Mouse (Mus musculus) lung, embryonic 16.5 days (tissue): ENCODE data around the gene Clec4e. TPM values are rescaled to one million over a fixed set of nuclear protein-coding genes. Genes with fewer than 3 reads are reported as not detected.
"Not testable (repeated sequence)": the region's sequence is repeated elsewhere in the genome, so short reads cannot be mapped to it uniquely, and the experiment has no call there.

Experiments
- ATAC-seq: fragments of 200-750 bp; cut with Nextera tagmentation; 2 replicates; pipeline ENCODE4 v1.8.0; 2017; ENCODE audit warnings: low read depth, mild to moderate bottlenecking, moderate library complexity
- H3K27ac ChIP-seq: fragments of 300-500 bp; sonication (generic); 2 replicates; pipeline ENCODE4 v1.5.1; 2014; ENCODE audit warnings: mild to moderate bottlenecking, control low read depth, low read length
- H3K27me3 ChIP-seq: fragments of 300-500 bp; sonication (generic); 2 replicates; pipeline ENCODE4 v1.6.1; 2014; ENCODE audit warnings: low read depth, low read length, mixed read lengths; ENCODE audit not compliant: control insufficient read depth, insufficient read depth
- H3K36me3 ChIP-seq: fragments of 300-500 bp; sonication (generic); 2 replicates; pipeline ENCODE4 v1.6.1; 2014; ENCODE audit warnings: low read length; ENCODE audit not compliant: control insufficient read depth, insufficient read depth
- H3K4me1 ChIP-seq: fragments of 300-500 bp; sonication (generic); replicated peaks from 2 replicates; pipeline ENCODE4 v1.6.1; 2014; ENCODE audit warnings: low read length, mixed read lengths; ENCODE audit not compliant: control insufficient read depth, insufficient read depth
- H3K4me2 ChIP-seq: fragments of 300-500 bp; sonication (generic); 2 replicates; pipeline ENCODE4 v1.6.1; 2014; ENCODE audit warnings: low read depth, low read length, control low read depth
- H3K4me3 ChIP-seq: fragments of 300-500 bp; sonication (generic); 2 replicates; pipeline ENCODE4 v1.5.1; 2014; ENCODE audit warnings: mild to moderate bottlenecking, low read length, control low read depth
- H3K9ac ChIP-seq: fragments of 300-500 bp; sonication (generic); 2 replicates; pipeline ENCODE4 v1.6.1; 2014; ENCODE audit warnings: low read length, control low read depth
- H3K9me3 ChIP-seq: fragments of 300-500 bp; sonication (generic); 2 replicates; pipeline ENCODE4 v1.6.1; 2016; ENCODE audit warnings: low read length; ENCODE audit not compliant: control insufficient read depth
- WGBS: fragments of 180-500 bp; shearing (Covaris S2); extraction: QIAGEN DNeasy Blood & Tissue Kit; methylation state at CpG from one replicate; pipeline ENCODE4 v1.1.7; 2014; 5-methylcytosine and 5-hydroxymethylcytosine counted together
- polyA plus RNA-seq: library from polyadenylated mRNA; unstranded; fragments of >200 nt; fragmentation: Nextera tagmentation; extraction: Ambion mirVana; gene quantifications from 2 replicates; pipeline ENCODE4 v1.2.1, GENCODE M21; 2015

Clec4e gene
- polyA plus RNA-seq, 1 experiment from 2014 or later, result 0.36 TPM

- not testable (repeated sequence) for H3K4me3 ChIP-seq, H3K36me3 ChIP-seq, ATAC-seq, H3K4me1 ChIP-seq, H3K9me3 ChIP-seq, H3K9ac ChIP-seq, H3K27ac ChIP-seq, H3K27me3 ChIP-seq, H3K4me2 ChIP-seq
- 77% methylated on average over 2 of the region's 2 CpGs for WGBS
These were observed 40.8 kb downstream of the Clec4e start for GRCm38 (mm10) chr6:123248862-123249261.

GRCm38 (mm10) chr6:123244201-123244600 lies 45.5 kb downstream of the Clec4e start:
- H3K4me1 ChIP-seq, result no peaks in the 10 kb centered on the region
- no peaks in the 10 kb centered on the region for H3K36me3 ChIP-seq
- H3K27me3 ChIP-seq, result no peaks in the 10 kb centered on the region
- H3K4me2 ChIP-seq, result no peak overlapping the region
- no peak overlapping the region for H3K4me3 ChIP-seq
- H3K9ac ChIP-seq, result no peak overlapping the region
- 82% methylated on average over 5 of the region's 5 CpGs for WGBS
- H3K27ac ChIP-seq, result no peak overlapping the region
- no peaks in the 10 kb centered on the region; the same call in 1 of the 2 replicates for H3K9me3 ChIP-seq
- no peak for ATAC-seq

GRCm38 (mm10) chr6:123237582-123237981 lies 52.1 kb downstream of the Clec4e start:
- H3K27me3 ChIP-seq, result no peaks in the 10 kb centered on the region
- H3K9ac ChIP-seq, result no peak overlapping the region
- H3K27ac ChIP-seq, result no peak overlapping the region
- H3K4me1 ChIP-seq, result no peaks in the 10 kb centered on the region
- H3K4me3 ChIP-seq, result no peak overlapping the region
- H3K36me3 ChIP-seq, result no peaks in the 10 kb centered on the region
- ATAC-seq, result no peak
- no peak overlapping the region for H3K4me2 ChIP-seq
- no peaks in the 10 kb centered on the region for H3K9me3 ChIP-seq

Other genes starting within 250 kb of the Clec4e start
- gene Clec4b1, start 239.9 kb downstream of the Clec4e start, polyA plus RNA-seq, result not detected in 2 replicates
- 3.3 TPM in 2 replicates for gene Clec4a2, start 183.4 kb downstream of the Clec4e start, polyA plus RNA-seq
- not detected in 2 replicates for gene Clec4b2, start 117.0 kb downstream of the Clec4e start, polyA plus RNA-seq
- 2.8 and 3.6 TPM in 2 replicates for gene Clec4n, start 60.0 kb downstream of the Clec4e start, polyA plus RNA-seq
- gene Clec4d, start 27.8 kb downstream of the Clec4e start, polyA plus RNA-seq, result 0.36 and 0.39 TPM in 2 replicates
- not detected in 2 replicates for gene Vmn2r19, start 18.5 kb upstream of the Clec4e start, polyA plus RNA-seq
- not detected in 2 replicates for gene Vmn2r20, start 128.2 kb upstream of the Clec4e start, polyA plus RNA-seq
- gene Vmn2r21, start 243.5 kb upstream of the Clec4e start, polyA plus RNA-seq, result not detected in 2 replicates